Comparison of ENCODE assay signal across 8 mouse cellular contexts in the genomic region with DNA sequence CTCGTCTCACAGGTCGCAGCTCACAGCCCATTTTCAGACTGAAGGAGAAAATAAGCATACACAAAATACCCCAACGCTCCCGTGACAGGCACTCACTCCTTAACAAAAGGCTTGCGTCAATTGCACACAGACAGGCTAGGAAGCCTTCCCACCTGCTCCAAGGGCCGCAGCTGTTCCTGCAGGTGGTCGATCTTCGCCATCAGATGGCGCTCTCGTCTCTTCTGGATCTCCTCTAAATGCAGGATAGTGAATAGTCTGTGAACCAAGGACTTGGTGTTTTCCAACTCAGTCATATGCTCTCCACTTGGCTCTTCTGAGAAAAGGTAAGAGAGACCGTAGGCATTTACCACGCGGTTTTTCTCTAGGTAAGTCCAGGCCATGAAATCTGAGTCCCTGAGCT. TPM values are rescaled to one million over a fixed set of nuclear protein-coding genes. Genes with fewer than 3 reads are reported as not detected.
A peak's percentile ranks its signal among the peaks of the same experiment; 100 is the strongest.
DNase-seq lines count a peak whose midpoint lies in the region; ATAC-seq lines count a peak whose summit lies in the region.

No protein-coding gene starts in this region.

- no peak overlapping the region for H3K4me3 ChIP-seq in forebrain, embryonic 11.5 days (ENCODE audit: low read depth, low read length)
- no peak overlapping the region for H3K4me3 ChIP-seq in hindbrain, embryonic 12.5 days

- no peaks in the 10 kb centered on the region for H3K9me3 ChIP-seq in forebrain, embryonic 11.5 days (ENCODE audit: control insufficient read depth, low read length)
- H3K9me3 ChIP-seq in hindbrain, embryonic 12.5 days (replicated peaks) = no peaks in the 10 kb centered on the region

- H3K4me2 ChIP-seq in forebrain, embryonic 11.5 days (ENCODE audit: low read depth, low read length, severe bottlenecking) = no peak overlapping the region
- H3K4me2 ChIP-seq in hindbrain, embryonic 12.5 days (replicated peaks) = no peak overlapping the region; the same call in 1 of the 2 replicates

- no peaks in the 10 kb centered on the region for H3K36me3 ChIP-seq in forebrain, embryonic 11.5 days (ENCODE audit: control insufficient read depth, insufficient read depth, low read length)
- peaks cover 3% of the 10 kb centered on the region; the same call in 1 of the 2 replicates for H3K36me3 ChIP-seq in hindbrain, embryonic 12.5 days

- H3K27me3 ChIP-seq in forebrain, embryonic 11.5 days (ENCODE audit: control insufficient read depth, insufficient read depth, low read length) = no peaks in the 10 kb centered on the region
- H3K27me3 ChIP-seq in hindbrain, embryonic 12.5 days = no peaks in the 10 kb centered on the region

- 12% methylated on average over 13 of the region's 13 CpGs for WGBS in forebrain, embryonic 11.5 days
- WGBS in hindbrain, embryonic 12.5 days = 16% methylated on average over 13 of the region's 13 CpGs

- no peak overlapping the region for H3K9ac ChIP-seq in forebrain, embryonic 11.5 days (ENCODE audit: low read length)
- no peak overlapping the region for H3K9ac ChIP-seq in hindbrain, embryonic 12.5 days

- H3K27ac ChIP-seq in forebrain, embryonic 11.5 days (ENCODE audit: low read depth, low read length) = no peak overlapping the region
- H3K27ac ChIP-seq in hindbrain, embryonic 12.5 days = no peak overlapping the region

- H3K4me1 ChIP-seq in forebrain, embryonic 11.5 days (replicated peaks; ENCODE audit: control insufficient read depth, insufficient read depth, low read length) = no peaks in the 10 kb centered on the region
- H3K4me1 ChIP-seq in hindbrain, embryonic 12.5 days = no peaks in the 10 kb centered on the region

- ATAC-seq in forebrain, embryonic 11.5 days (replicated peaks; ENCODE audit: low FRiP score) = peak; percentile 76
- peak; percentile 73 for ATAC-seq in hindbrain, embryonic 12.5 days (ENCODE audit: low FRiP score)

- peak; percentile 36 for DNase-seq in MEL-GATA-1-ER (ENCODE audit: extremely low read depth, low read depth)
- peak; percentile 88 for DNase-seq in brain, adult 2 months (ENCODE audit: low read depth, low spot score)
- DNase-seq in forebrain, embryonic 11.5 days (ENCODE audit: low spot score) = peak; percentile 84
- peak; percentile 65 for DNase-seq in layer of hippocampus, adult 9-10 months (ENCODE audit: low spot score)
- DNase-seq in lung, postnatal 14 days = peak; percentile 81
- peak; percentile 80 for DNase-seq in retina, embryonic 14.5 days (ENCODE audit: low spot score)
- DNase-seq in spleen, adult 12 weeks (ENCODE audit: low spot score) = no peak

RNA-seq across cellular contexts. Expression of a gene that starts 17.2 kb away (rescaled TPM):
- 62.8 and 64.7 TPM in 2 replicates for polyA plus RNA-seq in forebrain, embryonic 11.5 days (2014; fragmentation: Nextera tagmentation; extraction: Ambion mirVana)
- 54.9 and 62.3 TPM in 2 replicates for polyA plus RNA-seq in hindbrain, embryonic 12.5 days (2016; fragmentation: Nextera tagmentation; extraction: Ambion mirVana)

RNA-seq across cellular contexts. Expression of a gene that starts 40.0 kb away (rescaled TPM):
- 33.7 and 39.0 TPM in 2 replicates for polyA plus RNA-seq in forebrain, embryonic 11.5 days (2014; fragmentation: Nextera tagmentation; extraction: Ambion mirVana)
- 21.9 and 25.5 TPM in 2 replicates for polyA plus RNA-seq in hindbrain, embryonic 12.5 days (2016; fragmentation: Nextera tagmentation; extraction: Ambion mirVana)

RNA-seq across cellular contexts. Expression of a gene that starts 51.6 kb away (rescaled TPM):
- 3.2 and 4.3 TPM in 2 replicates for polyA plus RNA-seq in forebrain, embryonic 11.5 days (2014; fragmentation: Nextera tagmentation; extraction: Ambion mirVana)
- polyA plus RNA-seq in hindbrain, embryonic 12.5 days (2016; fragmentation: Nextera tagmentation; extraction: Ambion mirVana) = 2.4 and 3.3 TPM in 2 replicates
